17 mouse cellular contexts compared by ENCODE assay signal in the genomic region with DNA sequence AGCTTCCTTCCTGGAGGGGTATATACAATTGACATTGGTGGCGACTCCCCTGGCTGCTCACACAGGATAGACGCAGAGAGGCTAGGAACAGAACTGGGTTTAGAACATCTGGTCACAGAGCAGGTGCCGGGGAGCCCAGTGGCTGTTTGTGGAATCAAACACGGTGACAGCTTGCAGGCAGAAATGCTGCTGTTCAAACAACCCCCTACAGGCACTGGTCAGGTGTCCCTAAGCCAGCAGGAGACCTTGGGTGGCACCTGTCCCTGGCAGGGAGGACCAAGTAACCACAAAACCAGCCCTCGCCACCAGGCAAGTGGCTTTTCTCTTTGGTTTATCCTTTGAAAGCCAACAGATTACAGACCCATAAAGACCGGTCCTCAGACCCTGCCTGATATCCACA. TPM values are rescaled to one million over a fixed set of nuclear protein-coding genes. Genes with fewer than 3 reads are reported as not detected.
"Had no signal": no experiment of that assay in that cellular context is flagged by ENCODE, and none has a peak within 500 bp of the region (broad histone marks: within the 10 kb centered on the region; RNA-seq: fewer than 3 reads in every experiment).

No protein-coding gene starts in this region.

- H3K4me3 ChIP-seq: limb, embryonic 15.5 days; liver, embryonic 12.5 days; midbrain, embryonic 10.5 days had no signal

- H3K36me3 ChIP-seq: limb, embryonic 15.5 days; midbrain, embryonic 10.5 days had no signal

- H3K9me3 ChIP-seq: limb, embryonic 15.5 days; liver, embryonic 12.5 days; midbrain, embryonic 10.5 days had no signal

- DNase-seq: kidney, adult 11 months; kidney, adult 9 months; kidney, postnatal 36 days; layer of hippocampus, adult 9-11 months; layer of hippocampus, postnatal 36 days; lung, embryonic 14.5 days; lung, postnatal 14 days; thymus, postnatal 4 days had no signal

- H3K4me2 ChIP-seq: limb, embryonic 15.5 days; liver, embryonic 12.5 days; lung, embryonic 14.5 days had no signal

- ATAC-seq: liver, embryonic 12.5 days; midbrain, embryonic 16.5 days had no signal

- H3K9ac ChIP-seq: limb, embryonic 15.5 days; liver, embryonic 12.5 days; lung, embryonic 14.5 days had no signal

- H3K27ac ChIP-seq: kidney, postnatal 0 days; limb, embryonic 15.5 days; liver, embryonic 12.5 days; macrophage; midbrain, embryonic 10.5 days; stomach, postnatal 0 days had no signal

RNA-seq across cellular contexts. Expression of a gene that starts 49.4 kb away (rescaled TPM):
- polyA plus RNA-seq: limb, embryonic 11.5 days; limb, embryonic 15.5 days; liver, embryonic 12.5 days; liver, embryonic 16.5 days; lung, embryonic 14.5 days; macrophage; midbrain, embryonic 10.5 days; midbrain, embryonic 16.5 days had no signal
